Mouse (Mus musculus): ENCODE results near the gene Tmem206. TPM values are rescaled to one million over a fixed set of nuclear protein-coding genes. Genes with fewer than 3 reads are reported as not detected.

Gene Tmem206
- total RNA-seq (2022): 1 to 10 TPM; 6.0 to 9.2 (median 8.4) TPM

GRCm38 (mm10) chr1:191325726-191326232 lies at the start of gene Tmem206:
Gene Tmem206 (plus strand): TSS chr1:191325912.
- DNase-seq: peak; percentile 91

DNA sequence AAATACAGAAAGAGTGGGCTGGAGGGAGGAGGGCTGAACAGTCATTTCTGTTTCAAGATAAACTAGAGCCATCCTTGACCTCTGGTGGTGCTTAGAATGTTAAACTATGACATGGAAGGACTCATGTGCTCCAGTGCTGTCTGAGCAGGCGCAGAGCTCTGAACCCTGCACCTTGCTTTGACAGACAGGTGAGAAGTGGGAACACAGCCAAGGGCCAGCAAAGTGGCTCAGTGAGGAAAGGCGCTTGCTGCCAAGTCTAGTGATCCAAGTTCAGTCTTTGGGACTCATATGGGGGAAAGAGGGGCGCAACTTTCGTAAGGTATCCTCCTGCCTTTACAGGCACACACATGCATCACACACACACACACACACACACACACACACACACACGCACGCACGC lies 49.5 kb upstream of the Tmem206 start:
- no peak for DNase-seq

- no peak for DNase-seq
Observed at GRCm38 (mm10) chr1:191277549-191278059, 48.1 kb upstream of the Tmem206 start.

DNA sequence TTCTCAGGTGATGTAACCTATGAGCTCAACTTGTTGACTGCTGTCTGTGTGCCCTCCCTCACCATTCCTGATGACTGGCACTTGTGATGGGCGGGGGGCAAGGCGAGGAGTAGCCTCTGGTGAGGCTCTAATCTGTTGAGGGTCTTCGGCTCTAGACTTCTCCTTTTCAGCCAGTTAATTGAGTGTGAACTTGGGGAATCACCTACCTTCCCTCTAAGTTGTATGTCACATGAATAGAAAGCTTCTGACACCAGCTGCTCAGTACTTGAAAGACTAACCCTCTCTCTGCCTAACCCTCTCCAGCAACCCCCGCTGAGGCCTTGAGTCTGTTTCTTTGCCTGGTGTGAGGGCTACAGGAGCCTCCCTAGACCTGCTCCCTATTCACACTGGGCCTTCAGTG lies 47.4 kb upstream of the Tmem206 start:
- no peak for DNase-seq

GRCm38 (mm10) chr1:191281171-191281570 lies 44.5 kb upstream of the Tmem206 start:
- no peak for DNase-seq

DNA sequence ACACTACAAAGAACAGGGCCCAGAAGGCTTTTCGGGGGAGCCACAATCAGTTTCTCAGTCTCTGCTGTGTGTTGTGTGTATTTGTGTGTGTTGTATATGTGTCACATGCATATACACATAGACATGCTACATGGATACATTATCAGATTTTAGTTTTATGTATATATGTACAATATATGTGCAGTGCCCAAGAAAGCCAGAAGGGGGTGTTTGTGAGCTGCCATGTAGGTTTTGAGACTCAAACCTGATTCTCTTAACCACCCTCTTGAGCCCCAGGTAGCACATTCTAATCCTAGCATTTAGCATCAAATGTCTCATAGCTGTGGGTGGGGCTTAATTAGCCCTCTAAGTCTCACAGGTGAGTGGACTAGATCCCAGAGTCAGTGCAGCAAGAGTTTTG lies 43.4 kb upstream of the Tmem206 start:
- DNase-seq: no peak

GRCm38 (mm10) chr1:191283110-191284040 lies 42.3 kb upstream of the Tmem206 start:
- DNase-seq: no peak

DNA sequence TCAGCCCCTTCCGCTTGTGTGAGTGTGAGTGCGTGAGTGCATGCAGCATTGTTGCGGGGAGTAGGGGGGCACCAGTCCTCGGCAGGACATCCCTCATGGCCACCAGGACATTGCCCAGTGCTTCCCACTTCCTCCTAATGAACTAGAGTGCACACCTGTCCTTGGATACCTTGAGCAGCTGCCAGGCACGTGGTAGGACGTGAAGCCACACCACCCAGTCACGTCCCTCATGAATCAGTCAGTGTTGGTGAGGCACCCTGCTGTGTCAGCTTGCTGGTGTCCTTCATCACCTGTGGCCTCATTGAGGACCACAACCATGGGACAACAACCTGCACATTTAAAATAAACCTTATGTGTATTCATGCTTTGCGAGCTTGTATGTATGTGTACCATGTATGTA lies 41.2 kb upstream of the Tmem206 start:
- no peak for DNase-seq

DNA sequence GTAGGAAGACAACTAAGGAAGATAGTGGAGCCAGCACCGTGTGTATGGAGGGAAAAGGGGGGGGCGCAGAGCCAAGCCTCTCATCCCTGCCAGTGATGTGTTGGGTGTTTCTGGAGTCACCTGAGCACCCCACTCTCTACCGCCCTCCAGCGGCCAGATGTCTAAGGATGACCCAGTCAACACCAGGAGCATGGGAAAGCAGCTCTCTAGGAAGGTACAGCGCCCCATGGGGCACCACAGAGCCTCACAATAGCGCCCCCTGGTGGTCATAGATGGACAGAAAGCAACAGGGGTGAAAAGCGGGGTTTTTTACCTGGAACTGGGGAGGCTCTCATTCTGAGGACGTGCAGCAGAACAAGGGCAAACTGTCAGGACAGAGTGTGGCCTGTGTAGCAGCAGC lies 37.0 kb upstream of the Tmem206 start:
- no peak for DNase-seq

- DNase-seq: peak; percentile 92
Observed at GRCm38 (mm10) chr1:191292348-191292747, 33.4 kb upstream of the Tmem206 start.

GRCm38 (mm10) chr1:191293051-191293450 lies 32.7 kb upstream of the Tmem206 start:
- no peak for DNase-seq

DNA sequence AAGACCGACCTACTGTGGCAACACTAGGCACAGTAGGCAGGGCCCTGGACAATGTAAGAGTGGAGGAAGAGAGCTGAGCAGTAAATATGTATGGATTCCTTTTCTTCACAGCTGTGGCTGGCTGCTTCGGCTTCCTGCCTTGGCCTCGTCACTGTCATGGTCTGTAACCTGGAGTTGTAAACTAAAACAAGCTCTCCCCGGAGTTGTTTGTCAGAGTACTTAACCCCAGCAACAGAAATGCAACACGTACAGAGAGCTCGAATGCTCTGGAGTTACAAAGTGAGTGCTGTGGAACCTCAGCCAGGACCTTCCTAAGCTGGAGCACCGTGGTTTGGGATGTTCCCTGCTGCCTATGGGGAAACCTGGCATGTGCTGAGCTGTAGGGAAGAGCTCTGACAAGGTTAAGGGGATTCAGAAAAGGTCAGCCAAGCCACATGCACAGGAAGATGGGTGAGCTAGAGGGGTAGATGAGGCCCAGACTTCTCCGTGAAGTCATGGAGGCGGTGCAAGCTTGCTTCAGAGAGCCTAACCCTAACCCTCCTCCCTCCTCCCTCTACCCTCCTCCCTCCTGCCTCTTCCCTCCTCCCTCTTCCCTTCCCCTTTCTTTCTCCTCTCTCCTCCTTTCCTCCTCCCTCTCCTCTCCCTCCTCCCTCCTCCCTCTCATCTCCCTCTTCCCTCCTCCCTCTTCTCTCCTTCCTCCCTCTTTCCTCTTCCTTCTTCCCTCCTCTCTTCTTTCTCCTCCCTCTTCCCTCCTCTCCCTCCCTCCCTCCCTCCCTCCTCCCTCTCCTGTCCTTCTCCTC lies 31.5 kb upstream of the Tmem206 start:
- no peak for DNase-seq

DNA sequence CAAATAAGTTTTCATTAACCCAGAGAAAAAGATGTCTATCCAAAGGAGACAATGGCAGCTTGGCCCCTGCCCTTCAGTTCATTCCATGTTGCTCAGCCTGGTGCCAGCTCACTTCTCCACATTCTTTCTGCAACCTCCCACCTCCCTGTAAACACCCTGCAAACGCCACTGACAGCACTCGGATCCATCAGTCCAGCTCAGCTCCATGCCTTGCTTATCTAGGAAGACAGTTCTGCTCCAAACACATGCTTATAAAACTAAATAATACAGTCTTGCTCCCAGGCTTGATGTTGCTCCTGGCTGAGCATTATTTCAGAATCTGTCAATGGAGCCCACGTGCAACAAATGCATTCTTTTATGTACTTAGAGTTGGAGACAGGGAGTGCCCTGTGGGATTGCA lies 29.9 kb upstream of the Tmem206 start:
- no peak for DNase-seq

DNA sequence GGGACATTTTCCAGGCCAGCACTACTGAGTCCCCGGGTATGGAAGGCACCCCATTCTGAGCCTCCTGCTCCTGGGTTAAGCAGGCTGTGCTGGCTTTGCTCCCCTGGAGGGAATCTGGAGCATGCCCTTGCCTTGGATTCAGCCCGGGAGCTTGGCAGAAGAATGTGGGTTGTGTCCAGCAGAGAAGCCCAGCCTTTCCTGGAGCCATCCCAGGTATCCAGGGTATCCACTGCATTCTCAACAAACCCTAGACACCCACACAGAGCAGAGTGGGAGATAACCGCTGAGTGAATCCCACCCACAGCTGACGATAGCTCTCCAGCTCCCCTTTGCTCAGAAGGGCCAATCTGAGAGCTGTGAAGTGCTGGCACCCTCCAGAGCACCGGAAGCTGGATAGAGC lies 29.3 kb upstream of the Tmem206 start:
- peak; percentile 49 for DNase-seq

- no peak for DNase-seq
Observed at GRCm38 (mm10) chr1:191298304-191298703, 27.4 kb upstream of the Tmem206 start.

GRCm38 (mm10) chr1:191299215-191299942 lies 26.3 kb upstream of the Tmem206 start:
- DNase-seq: peak; percentile 49

- no peak for DNase-seq
Observed at GRCm38 (mm10) chr1:191301903-191302302, 23.8 kb upstream of the Tmem206 start.

DNA sequence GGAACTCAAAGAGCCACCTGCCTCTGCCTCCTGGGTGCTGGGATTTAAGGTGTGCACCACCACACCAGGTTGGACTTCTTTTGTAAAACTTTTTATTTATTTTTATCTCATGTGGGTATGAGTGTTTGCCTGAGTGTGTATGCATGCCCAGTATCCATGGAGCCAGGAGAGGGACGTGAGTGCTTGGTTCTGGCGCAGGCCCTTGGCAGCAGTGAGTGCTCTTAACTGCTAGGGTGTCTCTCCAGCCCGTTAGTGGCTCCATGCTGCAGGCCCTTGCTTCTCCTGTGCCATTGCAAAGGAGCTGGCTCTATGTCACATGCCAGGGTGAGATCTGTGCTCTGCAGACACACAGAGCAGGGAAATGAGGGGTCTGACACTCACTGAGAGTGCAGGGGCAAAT lies 22.0 kb upstream of the Tmem206 start:
- DNase-seq: no peak

DNA sequence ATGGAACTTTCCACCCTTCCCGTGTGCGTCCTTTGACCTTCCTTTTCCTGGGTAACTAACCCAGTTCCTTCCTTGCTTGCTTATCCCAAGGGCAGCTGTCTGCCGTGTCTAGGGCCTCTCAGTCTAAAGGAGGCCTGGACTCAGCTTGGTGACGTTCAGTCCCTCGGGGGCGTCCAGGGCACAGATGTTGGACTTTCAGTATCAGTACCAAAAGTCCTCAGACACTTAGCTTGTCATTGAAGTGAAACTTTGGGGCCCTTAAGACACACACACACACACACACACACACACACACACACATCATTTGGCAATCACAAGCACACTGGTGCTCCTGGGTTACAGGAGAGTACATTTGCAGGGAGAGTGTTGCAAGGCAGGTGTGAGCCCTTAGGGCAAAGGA lies 21.5 kb upstream of the Tmem206 start:
- no peak for DNase-seq

DNA sequence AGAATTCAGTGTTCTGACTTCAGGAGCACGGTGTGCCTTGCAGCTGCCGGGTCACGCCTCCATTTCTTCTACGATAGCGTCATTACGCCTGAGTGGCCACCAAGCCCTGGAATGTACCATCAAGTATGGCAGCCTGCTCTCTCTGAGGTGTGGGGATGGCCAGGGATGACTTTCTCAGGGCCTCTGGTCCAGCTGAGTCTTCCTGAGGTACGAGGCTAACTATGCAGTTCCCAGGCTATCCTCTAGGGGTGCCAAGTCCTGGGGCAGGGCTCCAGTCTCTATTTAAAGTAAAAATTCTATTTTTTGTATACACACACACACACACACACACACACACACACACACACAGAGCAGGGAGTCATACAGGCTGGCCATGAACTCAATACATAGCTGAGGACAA lies 20.1 kb upstream of the Tmem206 start:
- DNase-seq: no peak

DNA sequence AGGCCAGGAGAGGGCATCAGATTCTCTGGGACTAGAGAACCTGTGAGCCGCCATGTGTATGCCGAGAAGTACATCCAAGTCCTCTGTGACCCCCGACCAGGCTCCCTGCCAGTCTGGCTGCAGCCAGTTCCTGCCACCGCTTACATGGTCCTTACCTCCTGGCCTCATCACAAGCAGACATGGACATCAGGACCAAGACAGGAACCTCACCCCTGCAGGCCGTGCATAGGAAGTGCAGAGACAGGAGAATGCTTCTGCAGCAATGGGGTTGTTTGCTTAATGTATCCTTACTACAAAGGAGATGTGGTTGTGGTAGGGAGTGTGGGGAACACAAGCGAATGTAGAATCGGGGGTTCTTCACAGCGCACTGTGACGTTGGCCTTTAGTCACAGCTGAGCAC lies 19.4 kb upstream of the Tmem206 start:
- no peak for DNase-seq

DNA sequence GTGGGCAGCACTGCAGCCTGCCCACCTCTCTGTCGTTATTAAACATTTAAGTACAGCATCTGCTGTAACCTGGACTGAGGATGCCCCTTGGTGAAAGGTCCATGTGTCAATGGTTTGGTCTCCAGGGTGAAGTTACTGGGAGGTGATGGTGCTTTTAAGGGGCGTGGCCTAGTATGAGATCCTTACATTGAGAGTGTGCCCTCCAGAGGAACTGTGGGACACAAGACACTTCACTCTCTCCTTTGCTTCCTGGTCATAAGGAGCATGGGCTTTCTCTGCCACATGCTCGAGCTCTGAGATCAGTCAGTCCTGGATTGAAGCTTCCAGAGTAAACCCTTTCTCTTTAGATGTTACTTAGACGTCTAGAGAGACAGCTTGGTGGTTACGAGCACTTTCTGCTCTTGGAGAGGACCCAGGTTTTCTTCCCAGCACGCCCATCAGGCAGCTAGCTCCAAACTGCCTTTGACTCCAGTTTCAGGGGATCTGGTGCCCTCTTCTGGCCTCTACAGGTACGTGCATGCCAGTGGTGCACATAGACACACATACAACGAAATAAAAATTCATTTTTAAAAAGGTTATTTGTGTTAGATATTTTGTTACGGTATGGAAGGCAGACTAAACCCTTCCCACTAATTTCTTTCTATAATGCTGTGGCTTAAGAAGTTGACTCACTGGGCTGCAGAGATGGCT lies 17.8 kb upstream of the Tmem206 start:
- no peak for DNase-seq

Measured in adrenal gland, adult 8-10 months (tissue).